Mouse (Mus musculus) cerebellum, adult 8-10 months (tissue): Measurements from ENCODE around the gene Sos2.
"Not testable (repeated sequence)": the region's sequence is repeated elsewhere in the genome, so short reads cannot be mapped to it uniquely, and the experiment has no call there.

ENCODE experiments used
- DNase-seq: peaks from one replicate; pipeline ENCODE4 v3.0.0; 2022

Gene Sos2

DNA sequence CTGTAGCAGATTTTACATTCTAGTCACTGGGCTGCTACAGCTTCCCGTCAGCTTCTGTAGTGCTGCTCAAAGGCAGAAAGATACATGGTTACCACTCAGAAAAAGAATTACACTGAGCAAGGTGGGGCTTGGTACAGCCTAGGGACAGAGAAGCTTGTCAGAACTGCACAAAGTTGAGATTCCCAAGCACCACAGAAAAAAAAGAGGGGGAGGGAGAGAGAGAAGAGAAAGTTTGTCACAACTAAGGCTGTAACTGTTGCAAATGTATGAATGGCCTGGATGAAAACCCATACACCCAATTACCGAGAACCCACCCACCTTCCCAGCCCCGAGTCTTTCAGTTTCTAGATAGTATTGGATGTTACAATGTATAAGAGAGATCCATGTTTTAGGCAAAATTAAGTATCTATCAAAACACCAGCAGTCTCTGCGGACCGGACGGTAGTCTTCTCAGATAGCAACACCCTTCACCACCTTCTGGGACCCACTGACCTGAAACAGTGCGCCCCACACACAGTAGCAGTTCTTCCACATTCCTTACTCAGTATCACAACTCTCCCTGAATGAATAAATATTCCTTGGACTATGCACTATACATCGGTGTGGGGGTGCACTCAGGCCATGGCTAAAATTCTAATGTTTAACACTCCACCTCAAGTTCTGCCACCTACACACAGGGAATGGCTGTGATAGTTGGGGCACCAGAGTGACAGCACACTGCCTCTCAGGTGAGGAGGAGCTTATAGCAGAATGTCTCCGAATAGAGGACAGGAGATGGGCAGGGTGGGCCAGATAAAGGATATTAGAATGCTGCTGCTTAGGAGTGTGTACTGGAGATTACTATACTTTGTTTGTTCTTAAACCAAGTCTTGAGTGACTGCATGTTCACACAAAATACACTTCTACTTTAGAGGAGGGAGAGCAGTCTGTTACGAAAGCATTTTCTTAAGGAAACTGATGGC is 6.8 kb downstream of the Sos2 start:
- no peak for DNase-seq

DNA sequence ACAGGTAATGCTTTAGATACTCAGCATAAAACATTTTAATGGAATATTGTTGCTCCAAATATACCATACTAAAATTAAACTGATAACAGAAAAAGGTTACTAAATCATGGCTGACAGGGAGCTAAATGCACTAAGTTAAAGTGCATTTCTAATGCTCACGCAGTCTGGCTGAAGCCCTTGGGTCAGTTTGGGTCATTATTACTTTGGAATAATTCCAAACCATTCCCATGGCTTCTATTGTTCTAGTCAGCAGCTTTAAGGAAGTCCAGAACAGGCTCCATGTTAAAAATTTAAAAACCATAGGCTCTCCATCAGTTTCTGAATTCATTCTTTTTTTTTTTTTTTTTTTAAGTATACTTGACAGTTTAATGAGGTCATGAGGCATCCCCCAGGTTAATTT is 7.5 kb downstream of the Sos2 start:
- no peak for DNase-seq

DNA sequence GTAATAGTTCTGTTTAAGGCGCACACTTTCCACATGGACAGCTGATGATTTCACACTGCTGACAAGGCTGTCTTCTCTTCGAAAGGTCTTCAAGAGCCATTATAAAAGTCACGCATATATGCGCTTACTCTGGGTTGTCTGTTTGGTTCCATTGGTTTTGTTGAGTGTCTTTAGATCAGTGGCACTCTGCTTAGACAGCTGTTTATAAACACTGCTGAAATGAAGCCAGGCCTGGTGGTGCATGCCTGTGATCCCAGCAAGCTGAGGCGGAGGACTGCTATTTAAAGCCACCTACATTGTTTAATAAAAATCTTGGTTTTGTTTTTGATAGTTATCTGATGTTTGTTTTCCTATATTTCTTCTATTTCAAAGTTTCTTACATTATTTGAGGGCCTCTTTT is 14.9 kb downstream of the Sos2 start:
- no peak for DNase-seq

DNA sequence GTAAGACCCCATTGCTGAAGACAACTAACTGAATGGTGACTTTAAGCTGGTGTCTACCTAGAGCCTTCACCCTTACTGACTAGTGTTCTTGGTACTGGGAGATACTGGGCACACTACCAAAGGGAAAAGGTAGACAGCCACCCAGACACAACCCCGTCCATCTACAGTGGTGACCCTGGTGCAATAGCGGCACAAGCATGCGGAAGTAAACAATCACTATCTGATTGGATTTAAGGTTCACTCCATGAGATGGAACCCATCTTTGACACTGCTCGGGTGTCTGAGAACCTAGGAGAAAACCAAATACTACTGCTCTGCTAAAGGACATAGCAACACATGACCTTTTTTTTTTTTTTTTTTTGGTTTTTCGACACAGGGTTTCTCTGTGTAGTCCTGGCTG is 20.0 kb downstream of the Sos2 start:
- DNase-seq, result no peak

DNA sequence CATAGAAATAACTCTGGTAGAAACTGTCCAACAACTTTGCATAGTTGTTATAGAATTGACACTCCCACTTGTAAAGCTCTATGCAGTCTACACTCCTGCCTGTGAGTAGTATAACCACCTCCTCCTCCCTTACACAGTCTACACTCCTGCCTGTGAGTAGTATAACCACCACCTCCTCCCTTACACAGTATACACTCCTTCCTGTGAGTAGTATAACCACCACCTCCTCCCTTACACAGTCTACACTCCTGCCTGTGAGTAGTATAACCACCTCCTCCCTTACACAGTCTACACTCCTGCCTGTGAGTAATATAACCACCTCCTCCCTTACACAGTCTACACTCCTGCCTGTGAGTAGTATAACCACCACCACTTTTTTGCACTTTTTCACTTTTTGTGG is 27.7 kb downstream of the Sos2 start:
- DNase-seq, result not testable (repeated sequence)

DNA sequence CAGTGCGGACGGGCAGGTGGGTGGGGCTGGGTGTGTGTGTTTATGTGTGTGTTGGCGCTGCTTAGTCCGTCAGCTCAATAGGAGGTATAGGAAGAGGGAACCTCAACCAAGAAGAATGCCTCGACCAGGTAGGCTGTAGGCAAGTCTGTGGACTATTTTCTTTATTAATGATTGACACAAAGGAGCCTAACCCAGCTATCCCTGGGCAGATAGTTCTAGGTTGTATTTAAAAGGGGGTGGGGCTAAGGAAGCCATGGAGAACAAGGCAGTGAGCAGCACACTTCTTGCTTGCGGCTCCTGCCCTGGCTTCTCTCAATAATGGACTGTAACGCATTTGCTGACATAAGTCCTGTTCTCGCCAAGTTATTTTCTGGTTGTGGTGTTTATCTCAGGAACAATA is 32.1 kb downstream of the Sos2 start:
- no peak for DNase-seq

DNA sequence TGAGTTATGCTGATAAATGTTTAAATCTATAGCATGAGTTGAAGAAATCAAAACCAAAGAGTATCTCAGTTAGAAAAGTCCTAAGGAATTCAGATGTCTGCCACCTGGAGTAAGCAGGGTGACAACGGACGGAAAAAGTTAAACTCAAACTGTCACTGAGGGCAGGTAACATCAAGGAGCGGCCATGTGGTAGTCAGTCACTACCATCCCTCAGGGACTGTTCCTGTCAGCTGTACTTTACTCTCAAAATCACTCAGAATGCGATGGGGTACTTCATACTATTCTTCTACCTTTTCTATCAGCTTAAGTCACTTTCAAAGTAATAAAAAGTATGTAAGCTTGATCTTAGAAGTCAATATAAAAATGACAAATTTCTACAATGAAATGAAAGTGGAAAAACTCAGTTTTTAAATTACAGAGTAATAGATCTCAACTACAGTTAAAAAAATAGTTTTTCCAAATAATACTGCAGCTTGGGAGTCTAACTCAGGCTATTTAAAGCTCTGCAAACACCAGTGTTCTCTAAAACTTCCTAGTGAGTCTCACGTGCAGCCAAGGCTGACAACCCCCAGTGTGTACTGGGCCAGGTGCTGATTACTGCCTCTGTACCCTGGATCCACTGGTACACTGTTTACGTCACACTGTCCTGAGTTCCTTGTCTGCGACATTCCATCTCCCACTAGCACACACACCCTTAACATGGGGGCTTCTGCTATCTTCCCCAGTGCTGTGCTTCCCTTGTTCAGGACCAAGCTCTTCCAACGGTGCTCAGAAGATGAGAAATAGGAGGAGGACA is 35.6 kb downstream of the Sos2 start:
- no peak for DNase-seq

DNA sequence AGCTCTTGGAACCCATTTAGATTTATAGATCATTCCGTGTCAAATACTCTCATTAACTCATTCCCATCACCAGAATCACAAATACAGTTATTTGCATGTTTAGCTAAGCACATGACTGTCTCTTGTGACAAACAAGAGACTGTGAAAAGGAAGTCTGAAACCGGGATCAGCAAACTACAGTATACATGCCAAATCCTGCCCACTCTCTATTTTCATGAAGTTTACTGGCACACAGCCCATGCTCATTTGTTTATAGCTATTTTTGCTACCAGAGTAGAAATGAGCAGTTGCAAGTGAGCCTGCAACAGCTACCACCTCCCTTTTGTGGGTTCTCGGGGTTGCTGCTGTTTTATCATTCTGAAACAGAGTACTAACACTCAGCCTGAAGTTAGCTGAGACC is 36.8 kb downstream of the Sos2 start:
- DNase-seq, result no peak

DNA sequence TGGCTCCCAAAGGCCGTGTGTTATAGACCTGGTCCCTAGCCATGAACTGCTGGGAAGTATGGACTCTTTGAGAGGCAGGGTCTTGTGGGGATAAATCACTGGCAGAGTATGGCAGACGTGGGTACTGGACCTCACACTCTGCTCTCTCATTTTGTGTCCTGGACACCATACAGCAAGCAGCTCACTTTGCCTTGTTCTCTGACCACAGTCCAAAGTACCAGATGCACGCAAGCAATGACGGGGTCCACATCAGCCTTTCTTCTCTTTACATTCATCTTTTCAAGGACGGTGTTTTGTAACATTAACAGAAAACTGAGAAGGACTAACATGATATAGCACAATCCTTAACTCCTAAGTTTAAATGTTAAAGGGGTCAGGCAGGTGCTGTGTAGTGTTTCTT is 38.8 kb downstream of the Sos2 start:
- DNase-seq, result no peak

DNA sequence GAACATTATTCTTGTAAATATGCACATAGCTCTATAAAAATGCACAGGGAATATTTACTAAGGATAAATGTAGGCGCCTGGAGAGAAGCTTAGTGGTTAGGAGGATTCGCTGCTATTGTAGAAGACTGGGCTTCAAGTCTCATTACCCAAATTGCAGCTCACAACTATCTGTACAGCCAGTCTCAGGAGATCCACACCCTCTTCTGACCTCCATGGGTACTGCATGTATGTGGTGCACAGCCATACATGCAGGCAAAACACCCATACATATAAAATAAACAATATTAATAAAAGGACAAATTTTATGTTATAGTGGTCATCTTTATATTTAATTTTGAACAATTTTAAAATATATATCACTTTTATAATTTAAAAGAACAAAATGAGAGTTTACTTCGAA is 46.9 kb downstream of the Sos2 start:
- no peak for DNase-seq

DNA sequence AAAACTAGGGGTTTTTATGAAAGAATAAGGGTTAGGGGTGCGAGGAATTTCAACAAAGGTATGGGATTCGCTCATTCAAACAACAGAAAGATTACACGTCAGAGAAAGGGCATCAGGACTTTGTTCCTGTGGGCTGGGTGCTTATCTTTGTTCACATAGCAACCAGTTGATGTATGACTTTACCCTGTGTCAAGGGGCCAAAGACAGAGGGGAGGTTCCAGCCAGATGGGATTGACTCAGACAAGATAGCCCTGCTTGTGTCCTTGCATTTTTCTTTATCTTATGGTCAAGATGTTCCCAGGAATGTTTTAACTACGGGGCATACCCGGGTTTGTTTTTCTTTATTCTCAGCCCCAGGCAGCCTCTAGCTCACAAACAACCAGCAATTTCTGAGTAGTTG is 63.1 kb downstream of the Sos2 start:
- not testable (repeated sequence) for DNase-seq

DNA sequence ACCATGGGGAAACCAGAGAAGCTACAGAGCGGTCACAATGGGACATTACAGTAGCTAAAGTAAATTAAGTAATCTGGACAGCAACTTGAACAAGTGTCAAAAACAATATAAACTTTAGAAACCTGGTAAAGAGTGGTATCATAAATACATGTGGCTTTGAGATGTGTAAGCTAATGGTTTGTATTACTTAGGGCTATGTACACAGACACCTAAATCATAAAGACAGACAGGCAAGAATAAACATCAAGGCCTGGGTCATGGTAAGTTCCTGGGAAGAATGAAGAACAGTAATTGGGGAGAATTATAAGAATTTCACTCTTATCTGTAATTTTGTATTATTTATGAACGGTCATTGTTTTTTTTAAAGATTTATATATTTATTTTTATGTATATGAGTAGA is 77.3 kb downstream of the Sos2 start:
- DNase-seq, result no peak

DNA sequence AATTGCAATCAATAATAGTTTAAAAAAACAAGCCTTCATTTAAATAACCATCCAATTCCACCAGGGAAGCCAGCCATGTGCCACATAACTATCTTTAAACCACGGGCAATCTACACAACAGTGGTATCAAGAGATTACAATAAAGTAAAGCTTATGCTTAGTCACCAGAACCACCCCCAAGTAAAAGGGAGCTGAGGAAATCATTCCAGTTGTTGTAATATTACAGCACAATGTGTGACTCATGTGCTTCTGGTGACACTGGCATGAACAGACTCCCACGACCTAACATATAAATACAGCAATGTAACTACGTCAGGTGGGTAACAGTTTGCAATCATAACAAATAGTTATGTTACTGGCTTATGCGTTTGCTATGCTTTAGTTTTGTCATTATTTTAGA is 84.2 kb downstream of the Sos2 start:
- no peak for DNase-seq

DNA sequence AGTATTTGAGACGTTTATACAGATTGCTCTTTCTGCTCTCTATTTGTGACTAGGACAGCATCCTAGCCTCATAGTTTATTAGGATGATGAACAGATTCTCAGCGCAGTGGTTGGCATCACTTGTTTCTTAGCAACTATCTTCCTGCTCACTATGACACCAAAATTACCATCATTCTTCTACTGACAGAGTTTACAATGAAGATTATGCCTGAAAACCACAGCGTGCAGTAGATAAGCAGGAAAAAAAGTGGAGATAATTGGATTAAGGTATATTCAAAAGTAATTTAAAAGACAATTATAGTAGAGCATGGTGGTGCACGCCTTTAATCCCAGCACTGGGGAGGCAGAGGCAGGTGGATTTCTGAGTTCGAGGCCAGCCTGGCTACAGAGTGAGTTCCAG is 88.5 kb downstream of the Sos2 start:
- DNase-seq, result no peak

DNA sequence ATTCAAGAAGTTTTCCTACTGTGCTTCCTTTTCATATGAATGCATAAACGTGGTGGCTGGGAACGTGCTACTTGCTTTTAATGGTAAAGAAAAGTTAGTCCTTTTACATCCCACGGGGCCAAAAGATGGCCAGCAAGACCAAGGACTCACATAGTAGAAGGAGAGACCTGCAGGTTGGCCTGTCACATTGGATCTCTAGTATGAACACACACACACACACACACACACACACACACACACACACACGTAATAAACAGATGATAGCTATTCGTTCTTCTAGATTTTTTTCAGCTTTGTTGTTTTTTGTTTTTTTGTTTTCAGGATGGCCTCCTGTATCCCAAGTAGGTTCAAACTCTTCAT is 98.4 kb downstream of the Sos2 start:
- DNase-seq, result no peak

DNA sequence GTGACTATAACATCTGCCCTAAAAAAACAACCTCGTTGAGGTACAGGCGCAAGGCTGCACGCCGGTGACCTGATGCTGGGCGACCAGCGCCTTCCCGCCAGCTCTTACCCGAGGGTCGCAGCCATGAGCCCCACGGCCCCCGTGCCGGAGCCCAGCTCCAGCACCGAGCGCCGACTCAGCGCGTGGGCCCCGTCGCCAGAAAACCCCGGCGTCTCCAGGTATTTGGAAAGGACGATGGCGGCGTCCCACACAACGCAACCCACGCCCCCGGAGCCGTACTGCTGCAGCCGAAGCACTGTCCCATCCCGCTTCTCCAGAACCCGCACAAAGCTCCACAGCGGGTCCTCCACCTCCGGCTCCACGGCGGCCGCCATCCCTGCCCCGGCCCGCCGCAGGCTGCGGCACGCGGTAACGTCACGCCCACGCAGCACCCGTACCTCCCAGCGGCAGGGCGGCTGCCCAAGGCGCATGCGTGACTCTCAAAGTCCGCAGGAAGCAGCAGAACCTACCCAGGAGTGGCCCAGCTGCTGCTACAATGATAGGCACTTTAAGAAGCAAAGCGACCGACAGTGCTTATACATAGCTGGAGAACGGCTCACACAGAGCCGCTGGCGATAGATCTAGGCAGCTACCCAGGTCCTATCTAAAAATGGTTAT is 98.9 kb downstream of the Sos2 start, which contains the start of gene Vcpkmt:
TSS of gene Vcpkmt (minus strand) at position 416 of the 657 bp plus-strand sequence.
- peak; percentile 87 for DNase-seq

DNA sequence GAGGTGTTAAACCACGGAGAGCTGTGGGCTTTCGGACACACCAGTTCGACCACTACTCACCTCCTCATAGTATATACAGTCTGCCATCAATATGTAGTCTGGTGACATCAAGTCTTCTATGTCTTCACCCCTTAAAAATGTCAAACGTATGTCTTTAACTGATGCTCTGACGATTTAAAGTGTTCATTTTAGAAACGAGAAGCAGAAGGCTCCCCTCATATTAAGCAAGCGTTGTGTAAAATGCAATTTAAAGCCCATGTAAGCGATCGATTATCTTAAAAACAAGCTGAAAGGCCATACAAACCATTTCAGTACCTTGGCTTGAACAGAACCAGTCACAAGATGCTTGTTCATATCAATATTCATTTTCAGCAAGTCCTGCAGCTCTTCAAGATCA is 99.4 kb downstream of the Sos2 start:
- DNase-seq, result no peak

DNA sequence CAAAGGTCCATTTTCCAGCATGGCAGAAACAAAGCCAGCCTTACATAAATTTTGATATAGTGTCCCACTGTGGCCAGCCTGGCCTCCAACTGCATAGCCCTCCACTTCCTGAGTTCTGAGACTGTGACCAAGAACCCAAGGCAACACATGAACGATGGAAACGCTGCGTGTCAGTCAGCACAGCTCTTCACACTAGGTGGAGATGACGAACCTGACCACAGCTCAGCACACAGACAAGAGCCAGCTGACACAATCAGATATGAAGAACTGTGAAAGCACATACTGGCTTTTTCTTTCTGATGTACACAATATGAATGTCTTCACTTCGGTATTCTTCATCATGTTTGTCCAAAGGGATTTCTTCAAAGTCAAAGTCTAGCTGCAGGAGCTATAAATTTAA is 102.0 kb downstream of the Sos2 start:
- DNase-seq, result no peak

DNA sequence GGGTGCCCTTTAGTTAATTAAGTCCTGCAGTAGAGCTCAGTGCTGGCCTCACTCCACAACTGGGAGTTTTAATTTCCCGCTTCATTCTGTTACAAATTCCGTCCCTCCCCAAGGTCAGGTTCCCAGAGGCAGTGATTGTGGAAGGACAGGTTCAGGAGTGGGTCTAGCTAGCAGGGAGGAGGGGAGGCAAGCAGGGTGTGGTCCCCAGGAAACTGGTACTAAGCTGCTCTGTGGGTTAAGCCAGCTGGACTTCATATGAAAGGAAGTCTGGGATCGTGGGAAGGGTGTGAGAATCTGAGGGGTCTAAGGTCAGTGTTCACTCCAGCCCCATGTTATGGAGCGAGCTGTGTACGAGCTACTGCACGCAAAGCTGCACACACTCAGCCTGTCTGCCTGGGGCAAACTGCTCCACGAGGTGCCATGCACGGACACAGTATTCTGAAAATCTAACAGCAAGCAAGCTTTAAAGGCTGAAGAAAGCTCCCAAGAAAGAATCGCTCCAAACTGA is 105.5 kb downstream of the Sos2 start:
- no peak for DNase-seq

DNA sequence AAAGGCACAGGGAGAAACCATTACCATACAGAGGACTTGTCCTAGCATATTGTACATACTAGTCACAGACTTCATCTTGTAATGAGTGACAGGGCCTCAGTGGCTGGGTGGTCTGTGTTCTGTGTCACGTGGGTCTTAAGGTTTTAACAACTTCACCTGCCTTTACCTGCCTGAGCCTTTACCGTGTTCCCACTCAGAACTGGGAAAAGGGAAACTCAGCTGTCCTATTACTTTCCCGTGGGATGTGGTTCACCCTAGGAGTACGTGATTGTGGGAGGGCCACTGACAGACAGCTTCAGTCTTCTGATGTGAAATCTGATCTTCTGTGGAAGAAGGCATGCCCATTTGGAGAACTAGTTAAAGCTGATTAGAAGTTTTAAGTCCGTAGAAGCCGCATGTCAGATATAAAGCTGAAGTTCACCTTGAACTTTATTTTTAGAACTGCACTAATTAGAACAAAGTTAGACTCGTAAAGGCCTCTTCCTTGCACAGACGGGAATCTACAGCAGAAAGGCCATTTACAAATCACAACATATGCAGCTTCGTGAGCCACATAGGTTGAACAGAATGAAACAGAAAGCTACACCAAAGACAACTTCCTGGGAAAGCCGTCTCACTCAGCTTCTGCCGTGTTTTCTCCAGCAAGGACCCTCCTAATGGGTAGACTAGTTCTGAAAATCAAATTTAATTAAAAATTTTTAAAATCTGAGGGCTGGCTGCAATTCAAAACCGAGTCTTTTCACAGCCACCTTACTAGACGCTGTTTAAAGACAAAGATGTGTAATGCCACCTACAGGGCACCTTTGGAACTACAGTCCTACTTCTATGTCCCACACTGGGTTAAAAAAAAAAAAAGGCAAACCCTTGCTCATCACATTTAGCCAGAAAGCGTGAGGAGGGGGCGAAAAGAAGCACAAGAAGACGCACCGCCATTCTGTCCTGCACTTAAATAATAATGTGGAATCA is 107.5 kb downstream of the Sos2 start:
- peak; percentile 86 for DNase-seq

DNA sequence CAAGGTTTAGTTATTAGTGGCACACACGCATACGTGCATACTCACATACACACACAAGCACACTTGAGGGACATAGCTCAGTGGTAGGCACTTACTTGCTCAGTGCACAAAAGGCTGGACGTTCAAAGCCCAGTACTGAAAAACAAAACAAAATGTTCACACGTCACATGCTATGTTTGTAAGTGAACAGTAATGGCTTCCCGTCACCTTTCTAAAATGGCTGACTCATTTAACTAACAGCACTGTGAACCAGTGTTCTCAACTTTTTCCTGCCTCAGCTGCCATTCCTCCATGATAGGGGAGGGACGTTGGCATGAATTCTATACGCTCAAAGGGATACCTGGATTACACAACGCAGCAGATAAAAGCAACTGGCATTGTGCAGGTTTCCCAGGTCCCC is 108.4 kb downstream of the Sos2 start:
- no peak for DNase-seq

DNA sequence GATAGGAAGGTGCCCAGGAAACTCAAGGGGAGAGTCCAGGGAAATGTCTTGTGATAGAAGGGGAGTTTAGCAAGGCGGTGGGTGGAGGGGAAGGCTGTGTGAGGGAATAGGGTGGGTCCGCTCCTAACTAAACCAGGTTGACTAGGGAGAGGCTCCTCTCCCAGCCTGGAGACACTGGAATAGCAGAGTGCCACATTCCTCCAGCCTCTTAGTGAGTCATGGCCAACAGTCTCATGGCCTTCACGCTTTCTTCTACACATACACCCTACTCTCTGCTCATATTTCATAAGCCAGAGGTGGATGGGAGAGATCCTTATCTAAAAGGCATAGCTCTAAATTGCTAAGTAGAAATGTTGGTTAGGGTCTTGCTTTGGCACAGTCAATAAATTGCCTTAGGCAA is 111.7 kb downstream of the Sos2 start:
- DNase-seq, result no peak
